Mouse (Mus musculus) megakaryocyte, embryonic 14.5 days (primary cell): ENCODE data around the gene Glis1. TPM values are rescaled to one million over a fixed set of nuclear protein-coding genes. Genes with fewer than 3 reads are reported as not detected.
A peak's percentile ranks its signal among the peaks of the same experiment; 100 is the strongest.

Source experiments
- H3K27me3 ChIP-seq: replicated peaks from 2 replicates; pipeline ENCODE3; 2012; ENCODE audit warnings: inconsistent platforms
- H3K36me3 ChIP-seq: replicated peaks from 2 replicates; pipeline ENCODE3; 2012; ENCODE audit warnings: low read length, inconsistent platforms, mixed read lengths
- H3K4me1 ChIP-seq: 2 replicates; pipeline ENCODE4 v1.6.1; 2012; ENCODE audit warnings: inconsistent platforms
- H3K4me3 ChIP-seq: replicated peaks from 2 replicates; pipeline ENCODE3; 2012; ENCODE audit warnings: moderate library complexity, mild to moderate bottlenecking, inconsistent platforms
- H3K9me3 ChIP-seq: 2 replicates; pipeline ENCODE4 v1.6.1; 2012; ENCODE audit warnings: inconsistent platforms
- FLI1 ChIP-seq: IDR thresholded peaks from 2 replicates; pipeline ENCODE4 v1.6.1; 2012; ENCODE audit warnings: low read length, inconsistent platforms, mixed read lengths
- GATA1 ChIP-seq: IDR thresholded peaks from 3 replicates; pipeline ENCODE4 v1.6.1; 2012; ENCODE audit warnings: mixed read lengths, low read length, inconsistent platforms, borderline replicate concordance
- polyA plus RNA-seq: library from polyadenylated mRNA; stranded (reverse); fragments of >175 nt; gene quantifications from 2 replicates; pipeline ENCODE4 v1.2.3, GENCODE M21; 2012; ENCODE audit warnings: low replicate concordance; ENCODE audit not compliant: insufficient read depth

The Glis1 gene
- polyA plus RNA-seq, 1 experiment = 0.68 TPM

DNA sequence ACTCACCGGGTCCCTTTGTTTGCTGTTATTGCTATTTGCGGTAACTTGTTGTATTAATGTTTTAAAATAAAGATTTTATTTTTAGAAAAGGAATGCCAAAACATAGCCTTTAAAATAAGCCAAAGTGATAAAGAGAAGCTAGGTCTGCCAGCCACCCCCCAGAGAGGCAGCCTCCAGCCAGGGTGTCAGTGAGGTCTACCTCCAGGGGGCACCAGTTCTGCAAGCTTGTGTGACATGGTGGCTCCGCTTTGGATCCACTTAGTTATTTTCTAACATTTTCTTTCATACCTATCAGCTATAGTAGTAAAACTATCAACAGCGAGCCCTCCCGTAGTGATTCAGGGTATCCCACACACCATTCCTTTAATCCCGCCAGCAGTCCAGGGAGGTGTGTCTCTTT lies 14.1 kb downstream of the Glis1 start:
- H3K9me3 ChIP-seq = peaks cover 11% of the 10 kb centered on the region
- no peaks in the 10 kb centered on the region for H3K36me3 ChIP-seq
- peaks cover 3% of the 10 kb centered on the region; the same call in 1 of the 2 replicates for H3K4me1 ChIP-seq
- TF ChIP-seq GATA1 (no peak), FLI1 (no peak)
- no peak overlapping the region for H3K4me3 ChIP-seq
- H3K27me3 ChIP-seq = peaks cover 83% of the 10 kb centered on the region

DNA sequence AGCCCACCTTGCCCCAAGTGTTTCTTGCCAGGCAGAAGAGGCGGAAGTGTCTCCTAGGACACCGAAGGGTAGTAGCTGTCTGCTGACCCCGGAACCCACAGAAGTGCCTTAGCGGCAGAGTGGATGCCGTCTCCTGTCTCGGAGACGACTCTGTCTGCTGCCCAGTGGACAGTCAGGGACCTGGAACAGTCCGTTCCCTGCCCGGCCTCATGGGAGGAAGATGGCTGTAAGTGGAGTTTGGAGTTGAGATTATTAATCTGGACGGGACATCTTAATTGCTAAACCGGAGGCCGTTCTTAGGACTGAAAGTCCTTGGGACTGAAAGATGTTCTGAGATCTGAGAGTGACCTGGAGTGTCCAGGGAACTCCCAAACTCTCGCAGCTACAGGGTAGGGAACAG lies 15.1 kb downstream of the Glis1 start:
- TF ChIP-seq GATA1 (no peak), FLI1 (no peak)
- Histone ChIP-seq H3K4me3 (no peak overlapping the region), H3K4me1 (peaks cover 12% of the 10 kb centered on the region; the same call in 1 of the 2 replicates), H3K36me3 (no peaks in the 10 kb centered on the region), H3K27me3 (peaks cover 78% of the 10 kb centered on the region), H3K9me3 (peaks cover 15% of the 10 kb centered on the region)

DNA sequence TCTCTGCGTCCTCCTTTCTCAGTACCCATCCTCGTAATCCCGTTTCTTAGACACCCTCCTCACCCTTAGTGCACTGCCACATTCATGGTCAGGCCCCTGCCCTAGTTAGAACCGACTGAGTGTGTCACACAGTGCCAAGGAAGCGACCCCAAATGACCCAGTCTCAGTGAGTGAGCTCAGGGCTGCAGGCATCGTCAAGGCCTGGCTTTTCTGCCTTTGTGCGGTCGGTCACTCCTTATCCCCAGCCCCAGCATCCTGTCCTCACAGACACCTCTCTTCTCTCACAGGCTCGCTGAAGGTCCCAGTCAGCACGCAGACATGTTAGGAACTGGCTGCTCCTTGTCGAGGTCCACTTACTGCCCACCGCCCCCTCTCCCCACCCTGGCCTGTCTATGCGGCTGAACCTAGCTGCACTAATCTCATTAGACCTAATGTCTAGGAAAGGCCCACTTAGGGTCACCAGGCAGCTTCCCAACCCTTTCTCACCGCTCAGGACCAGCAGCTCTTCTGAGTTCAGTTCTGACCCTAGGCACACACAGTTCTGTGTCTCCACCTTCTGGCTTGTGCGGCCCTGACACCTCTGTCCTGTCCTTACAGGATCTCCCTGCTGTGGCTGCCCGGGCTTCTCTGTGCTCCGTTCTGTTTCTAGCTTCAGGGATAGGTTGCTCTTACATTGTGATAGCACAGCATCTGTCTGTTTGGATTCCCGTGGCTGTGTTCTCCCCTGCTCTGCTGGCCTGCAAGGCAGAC lies 18.1 kb downstream of the Glis1 start:
- Histone ChIP-seq H3K9me3 (peaks cover 10% of the 10 kb centered on the region), H3K4me3 (no peak overlapping the region), H3K4me1 (peaks cover 16% of the 10 kb centered on the region), H3K36me3 (no peaks in the 10 kb centered on the region), H3K27me3 (peaks cover 65% of the 10 kb centered on the region)
- TF ChIP-seq FLI1 (no peak), GATA1 (no peak)

DNA sequence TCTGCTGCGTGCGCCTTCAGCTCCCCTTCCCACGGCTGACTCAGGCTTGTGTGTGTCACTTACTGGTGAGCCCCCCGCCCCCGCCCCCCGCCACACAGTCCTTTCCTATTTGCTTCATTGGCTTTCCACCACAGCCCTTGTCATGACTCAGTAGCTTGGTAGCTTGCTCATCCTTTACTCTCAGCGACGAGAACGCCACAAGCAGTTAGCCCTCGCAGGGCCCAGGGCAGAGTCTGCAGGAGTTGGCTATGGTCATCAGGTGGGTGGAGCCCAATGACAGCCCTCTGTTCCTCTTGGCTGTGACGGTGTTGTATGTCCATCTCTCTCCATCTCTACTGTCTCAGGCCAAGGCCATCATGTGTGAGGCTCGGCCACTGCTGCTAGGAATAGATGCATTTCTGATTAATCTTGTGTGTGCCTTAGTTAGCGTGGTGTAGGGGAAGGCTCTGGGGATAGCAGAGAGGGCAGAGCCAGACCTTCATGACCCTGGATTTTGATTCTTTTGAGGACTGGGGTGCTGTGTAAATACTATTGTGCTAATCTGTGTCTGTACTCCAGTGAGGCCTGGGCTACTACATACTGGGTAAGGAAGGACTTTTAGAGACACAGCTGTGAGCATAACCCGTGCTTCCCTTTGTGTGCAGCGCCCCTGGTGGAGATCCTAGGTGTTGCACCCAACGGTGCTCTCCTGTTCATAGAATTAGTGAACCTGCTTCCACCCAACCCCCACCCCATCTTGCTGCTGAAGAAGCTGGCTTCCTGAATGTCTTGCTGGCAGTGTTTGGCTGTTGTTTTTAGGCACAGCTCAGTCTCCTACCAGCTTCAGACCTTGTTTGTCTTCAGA lies 19.0 kb downstream of the Glis1 start:
- H3K9me3 ChIP-seq = peaks cover 10% of the 10 kb centered on the region
- H3K4me3 ChIP-seq = no peak overlapping the region
- TF ChIP-seq FLI1 (no peak), GATA1 (no peak)
- H3K36me3 ChIP-seq = no peaks in the 10 kb centered on the region
- peaks cover 69% of the 10 kb centered on the region for H3K27me3 ChIP-seq
- peaks cover 24% of the 10 kb centered on the region for H3K4me1 ChIP-seq

DNA sequence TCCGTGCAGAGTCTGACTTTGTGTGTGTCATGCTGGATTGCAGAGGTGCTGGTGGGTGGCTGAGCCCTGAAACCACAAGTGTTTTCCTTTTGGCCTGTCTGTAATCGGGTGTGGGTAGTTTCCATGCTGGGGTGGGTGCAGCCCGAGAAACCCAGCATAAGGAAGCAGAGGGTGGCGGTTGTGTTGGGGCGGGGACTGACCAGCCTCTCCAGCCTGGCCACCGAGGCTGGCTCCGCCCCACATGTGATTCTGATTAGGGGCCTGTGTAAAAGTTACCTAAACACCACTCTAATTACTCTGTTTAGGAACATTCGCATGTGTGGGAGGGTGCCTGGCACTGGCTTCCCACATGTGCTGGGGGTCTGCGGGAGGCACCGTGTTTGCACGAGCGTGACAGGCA lies 23.2 kb downstream of the Glis1 start:
- peak overlapping the region; percentile 47 for H3K4me3 ChIP-seq
- H3K27me3 ChIP-seq = peaks cover 74% of the 10 kb centered on the region
- TF ChIP-seq GATA1 = no peak
- TF ChIP-seq FLI1 = no peak
- peaks cover 10% of the 10 kb centered on the region for H3K9me3 ChIP-seq
- peaks cover 24% of the 10 kb centered on the region for H3K4me1 ChIP-seq
- no peaks in the 10 kb centered on the region for H3K36me3 ChIP-seq

DNA sequence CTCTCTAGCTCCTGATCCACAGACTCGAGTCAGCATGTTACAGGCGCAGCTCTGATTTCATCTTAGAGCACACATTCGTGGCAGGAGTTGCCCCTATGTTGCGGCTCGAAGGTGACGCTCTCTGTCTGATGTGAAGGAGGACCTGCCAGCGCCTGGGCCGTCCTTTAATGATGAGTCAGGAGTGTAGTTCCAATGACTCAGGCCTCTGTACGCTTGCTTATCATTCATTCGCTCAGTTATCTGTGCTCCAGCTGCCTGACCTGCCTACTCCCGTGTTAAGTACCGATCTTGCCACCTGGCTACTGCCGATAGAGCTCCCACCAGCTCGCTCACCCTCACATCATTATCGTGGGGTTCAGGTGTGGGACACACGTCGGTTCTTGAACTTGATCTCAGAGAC lies 24.5 kb downstream of the Glis1 start:
- TF ChIP-seq FLI1 = no peak
- TF ChIP-seq GATA1 = no peak
- Histone ChIP-seq H3K4me1 (peaks cover 16% of the 10 kb centered on the region), H3K4me3 (no peak overlapping the region), H3K36me3 (no peaks in the 10 kb centered on the region), H3K27me3 (peaks cover 80% of the 10 kb centered on the region), H3K9me3 (peaks cover 10% of the 10 kb centered on the region)

DNA sequence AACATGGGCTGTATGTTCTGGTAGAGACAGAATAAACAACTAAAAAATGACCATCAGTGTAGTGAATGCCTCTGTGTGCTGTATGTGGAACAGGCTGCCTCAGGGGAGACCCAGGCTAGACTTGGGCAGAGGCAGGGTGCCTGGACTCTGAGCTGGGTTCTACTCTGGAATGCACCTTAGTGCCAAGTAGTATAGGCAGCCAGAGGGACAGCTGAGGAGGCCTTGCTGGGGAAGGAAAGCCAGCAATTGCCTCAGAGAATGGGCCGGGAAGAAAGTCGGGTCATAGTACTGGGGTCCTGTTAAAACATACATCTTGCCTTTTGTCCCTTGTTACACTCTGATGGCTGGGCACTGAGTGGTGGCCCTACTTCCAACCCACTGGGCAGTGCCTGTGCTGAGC lies 25.1 kb downstream of the Glis1 start:
- Histone ChIP-seq H3K36me3 (no peaks in the 10 kb centered on the region), H3K4me1 (peaks cover 12% of the 10 kb centered on the region), H3K9me3 (peaks cover 6% of the 10 kb centered on the region), H3K4me3 (no peak overlapping the region), H3K27me3 (peaks cover 80% of the 10 kb centered on the region)
- no peak for TF ChIP-seq GATA1
- TF ChIP-seq FLI1 = no peak

DNA sequence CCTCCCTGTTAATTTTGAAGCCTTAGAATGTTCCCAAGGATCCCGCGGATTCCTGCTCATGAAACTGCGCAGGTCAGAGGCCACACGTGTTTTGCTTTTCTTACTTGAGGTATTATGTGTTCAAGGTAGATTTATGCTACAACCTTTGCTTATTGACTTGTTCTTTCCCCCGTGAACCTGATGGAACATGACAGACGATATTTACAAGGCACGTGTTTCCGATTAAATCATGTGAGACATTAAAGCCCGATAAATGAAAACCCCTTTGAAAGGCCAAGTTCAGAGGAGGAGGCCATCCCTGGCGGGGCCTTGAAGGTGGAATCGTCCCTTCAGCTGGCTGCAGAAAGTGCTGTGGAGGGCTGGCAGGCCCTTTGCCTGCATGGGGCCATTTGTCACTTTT lies 26.1 kb downstream of the Glis1 start:
- Histone ChIP-seq H3K4me3 (no peak overlapping the region), H3K4me1 (peaks cover 12% of the 10 kb centered on the region), H3K27me3 (peaks cover 87% of the 10 kb centered on the region), H3K9me3 (no peaks in the 10 kb centered on the region), H3K36me3 (no peaks in the 10 kb centered on the region)
- TF ChIP-seq FLI1 (no peak), GATA1 (no peak)

DNA sequence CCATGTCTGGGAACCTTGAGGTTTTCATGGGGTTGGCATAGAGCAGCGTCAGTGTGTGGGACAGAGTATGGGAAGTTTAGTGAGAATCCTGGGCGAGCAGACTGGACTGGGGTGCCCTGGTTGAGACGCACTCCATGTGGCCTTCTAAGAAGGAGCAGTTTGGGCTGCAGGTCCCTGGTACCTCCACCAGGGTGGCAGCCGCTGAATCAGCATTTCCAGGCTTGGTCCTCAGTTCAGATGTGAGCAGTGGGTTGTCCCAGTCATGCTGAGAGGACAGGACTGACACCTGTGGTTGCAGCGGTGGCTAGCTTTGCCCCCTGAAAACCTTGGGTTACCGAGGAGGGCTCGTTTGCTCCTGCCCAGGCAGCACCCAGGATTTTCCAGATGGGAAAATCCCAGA lies 33.4 kb downstream of the Glis1 start:
- Histone ChIP-seq H3K4me3 (no peak overlapping the region), H3K4me1 (no peaks in the 10 kb centered on the region; the same call in 1 of the 2 replicates), H3K27me3 (peaks cover 94% of the 10 kb centered on the region), H3K9me3 (no peaks in the 10 kb centered on the region), H3K36me3 (no peaks in the 10 kb centered on the region)
- TF ChIP-seq FLI1 (no peak), GATA1 (no peak)

DNA sequence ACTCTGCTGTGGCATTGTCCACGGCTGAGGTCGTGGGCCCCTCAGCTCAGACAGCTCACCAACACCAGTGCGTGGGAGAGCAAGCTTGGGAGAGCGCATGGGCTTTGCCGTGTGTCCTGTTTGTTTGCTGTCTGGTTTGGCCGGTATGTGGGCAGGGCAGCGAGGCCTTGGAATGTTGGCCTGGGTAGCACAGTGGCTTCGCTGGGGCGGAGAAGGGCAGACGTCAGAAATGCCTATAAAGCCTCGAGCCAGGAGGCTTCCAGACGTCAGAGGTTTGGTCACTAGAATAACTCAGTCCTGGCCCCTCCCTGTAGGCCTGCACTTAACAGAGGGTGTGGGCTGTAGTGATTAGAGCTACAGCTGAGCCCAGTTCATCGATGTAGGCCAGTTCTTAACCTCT lies 33.9 kb downstream of the Glis1 start:
- Histone ChIP-seq H3K27me3 (peaks cover 95% of the 10 kb centered on the region), H3K4me3 (no peak overlapping the region), H3K36me3 (no peaks in the 10 kb centered on the region), H3K9me3 (no peaks in the 10 kb centered on the region), H3K4me1 (no peaks in the 10 kb centered on the region; the same call in 1 of the 2 replicates)
- TF ChIP-seq FLI1 = no peak
- TF ChIP-seq GATA1 = no peak
